Mouse (Mus musculus): ENCODE data around the gene Pnpla7. TPM values are rescaled to one million over a fixed set of nuclear protein-coding genes. Genes with fewer than 3 reads are reported as not detected.

Gene Pnpla7
- total and polyA plus RNA-seq, 3 experiments = 5.2 to 38.6 (median 33.9) TPM

DNA sequence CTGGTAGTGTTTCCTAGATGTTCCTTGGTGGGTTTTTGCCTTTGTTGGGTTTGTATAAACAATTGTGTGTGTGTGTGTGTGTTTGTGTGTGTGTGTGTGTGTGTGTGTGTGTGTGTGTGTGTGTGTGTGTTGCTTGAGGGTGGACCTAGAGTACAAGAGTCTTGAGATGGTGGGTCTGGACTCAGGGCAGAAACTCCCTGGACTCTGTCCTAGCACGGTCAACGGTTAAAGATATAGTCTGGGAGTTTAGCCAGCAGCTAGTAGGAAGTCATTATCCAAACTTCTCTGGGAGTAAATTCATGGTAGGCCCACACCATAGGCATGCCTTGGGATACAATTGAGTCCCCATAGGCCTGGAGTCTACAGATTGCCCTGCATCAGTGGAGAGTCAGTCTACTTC, 112.0 kb downstream of the Pnpla7 start:
- H3K4me3 ChIP-seq (ENCODE audit: low read depth, low read length) = no peak overlapping the region
- peaks cover 85% of the 10 kb centered on the region for H3K27me3 ChIP-seq (ENCODE audit: insufficient read depth, low read length)
- no peak for ATAC-seq (ENCODE audit: extremely low read depth, insufficient number of reproducible peaks, low FRiP score, poor library complexity, severe bottlenecking)
- no peak for DNase-seq (ENCODE audit: low spot score)
- H3K4me1 ChIP-seq (ENCODE audit: insufficient read depth, low read depth, low read length) = 0 out of 2 replicates have a peak, but pooled peaks cover 3% of the 10 kb centered on the region
- TF ChIP-seq GATA1 (IDR thresholded peaks at IDR 0.05; ENCODE audit: borderline replicate concordance, low read length) (no peak), CTCF (IDR thresholded peaks at IDR 0.05; ENCODE audit: low read depth, low read length) (no peak), GATA2 (IDR thresholded peaks at IDR 0.05; ENCODE audit: borderline replicate concordance, low read depth, low read length) (no peak), POLR2AphosphoS5 (IDR thresholded peaks at IDR 0.05; ENCODE audit: insufficient replicate concordance, low read depth, low read length) (no peak)
- no peaks in the 10 kb centered on the region for H3K36me3 ChIP-seq (replicated peaks)
- no peaks in the 10 kb centered on the region for H3K9me3 ChIP-seq (replicated peaks)

DNA sequence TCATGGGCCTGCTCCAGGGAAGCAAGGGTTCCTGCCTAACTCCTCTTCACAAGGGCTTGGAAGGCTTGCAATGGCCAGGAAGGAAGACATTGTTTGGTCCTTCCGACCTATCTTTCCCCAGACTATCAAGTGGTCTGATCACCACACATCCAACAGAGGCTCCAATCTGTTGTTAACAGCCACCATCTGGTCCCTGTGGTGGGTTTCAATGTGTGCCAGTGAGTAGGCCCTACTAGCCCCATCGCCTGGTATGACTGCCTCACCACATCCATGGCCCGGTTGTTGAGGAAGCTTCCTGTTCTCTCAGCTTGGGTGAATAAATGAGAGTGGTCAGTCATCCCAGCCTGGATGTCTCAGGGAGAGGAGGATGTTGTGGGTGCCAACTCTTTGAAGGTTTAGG, 112.8 kb downstream of the Pnpla7 start:
- H3K4me1 ChIP-seq (ENCODE audit: insufficient read depth, low read depth, low read length) = peaks cover 4% of the 10 kb centered on the region; the same call in 1 of the 2 replicates
- ATAC-seq (ENCODE audit: extremely low read depth, insufficient number of reproducible peaks, low FRiP score, poor library complexity, severe bottlenecking) (no peak), DNase-seq (ENCODE audit: low spot score) (no peak)
- H3K27me3 ChIP-seq (ENCODE audit: insufficient read depth, low read length) = peaks cover 84% of the 10 kb centered on the region
- no peak overlapping the region for H3K4me3 ChIP-seq (ENCODE audit: low read depth, low read length)
- H3K36me3 ChIP-seq (replicated peaks) = no peaks in the 10 kb centered on the region
- no peaks in the 10 kb centered on the region for H3K9me3 ChIP-seq (replicated peaks)
- TF ChIP-seq POLR2AphosphoS5 (IDR thresholded peaks at IDR 0.05; ENCODE audit: insufficient replicate concordance, low read depth, low read length) = no peak
- TF ChIP-seq GATA2 (IDR thresholded peaks at IDR 0.05; ENCODE audit: borderline replicate concordance, low read depth, low read length) = no peak
- TF ChIP-seq GATA1 (IDR thresholded peaks at IDR 0.05; ENCODE audit: borderline replicate concordance, low read length) = no peak
- no peak for TF ChIP-seq TAL1 (conservative IDR thresholded peaks at IDR 0.05; ENCODE audit: low read depth, low read length)
- no peak for TF ChIP-seq CTCF (IDR thresholded peaks at IDR 0.05; ENCODE audit: low read depth, low read length)

DNA sequence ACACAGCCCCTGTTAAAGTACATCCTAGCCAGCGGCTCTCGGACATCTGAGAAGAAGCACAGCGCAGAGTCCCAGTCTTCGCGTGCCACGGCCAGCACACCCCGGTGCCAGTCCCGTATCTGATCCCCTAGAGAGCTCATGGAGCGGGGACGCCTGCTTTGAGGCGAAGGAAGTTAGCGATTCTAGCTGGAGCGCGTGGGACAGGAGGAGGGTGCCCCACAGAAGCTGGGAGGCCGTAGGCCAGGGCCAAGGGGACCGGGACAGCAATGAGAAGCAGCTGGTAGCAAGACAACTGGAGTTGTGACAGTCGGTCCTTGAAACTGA, 118.9 kb downstream of the Pnpla7 start:
- H3K4me1 ChIP-seq (ENCODE audit: insufficient read depth, low read depth, low read length) = peaks cover 33% of the 10 kb centered on the region
- DNase-seq (ENCODE audit: low spot score) (no peak), ATAC-seq (ENCODE audit: extremely low read depth, insufficient number of reproducible peaks, low FRiP score, poor library complexity, severe bottlenecking) (no peak)
- peaks cover 58% of the 10 kb centered on the region for H3K27me3 ChIP-seq (ENCODE audit: insufficient read depth, low read length)
- H3K4me3 ChIP-seq (ENCODE audit: low read depth, low read length) = no peak overlapping the region
- no peaks in the 10 kb centered on the region for H3K36me3 ChIP-seq (replicated peaks)
- H3K9me3 ChIP-seq (replicated peaks) = no peaks in the 10 kb centered on the region
- no peak for TF ChIP-seq TAL1 (conservative IDR thresholded peaks at IDR 0.05; ENCODE audit: low read depth, low read length)
- TF ChIP-seq GATA2 (IDR thresholded peaks at IDR 0.05; ENCODE audit: borderline replicate concordance, low read depth, low read length) = no peak
- TF ChIP-seq GATA1 (IDR thresholded peaks at IDR 0.05; ENCODE audit: borderline replicate concordance, low read length) = no peak
- TF ChIP-seq CTCF (IDR thresholded peaks at IDR 0.05; ENCODE audit: low read depth, low read length) = no peak
- TF ChIP-seq POLR2AphosphoS5 (IDR thresholded peaks at IDR 0.05; ENCODE audit: insufficient replicate concordance, low read depth, low read length) = no peak

DNA sequence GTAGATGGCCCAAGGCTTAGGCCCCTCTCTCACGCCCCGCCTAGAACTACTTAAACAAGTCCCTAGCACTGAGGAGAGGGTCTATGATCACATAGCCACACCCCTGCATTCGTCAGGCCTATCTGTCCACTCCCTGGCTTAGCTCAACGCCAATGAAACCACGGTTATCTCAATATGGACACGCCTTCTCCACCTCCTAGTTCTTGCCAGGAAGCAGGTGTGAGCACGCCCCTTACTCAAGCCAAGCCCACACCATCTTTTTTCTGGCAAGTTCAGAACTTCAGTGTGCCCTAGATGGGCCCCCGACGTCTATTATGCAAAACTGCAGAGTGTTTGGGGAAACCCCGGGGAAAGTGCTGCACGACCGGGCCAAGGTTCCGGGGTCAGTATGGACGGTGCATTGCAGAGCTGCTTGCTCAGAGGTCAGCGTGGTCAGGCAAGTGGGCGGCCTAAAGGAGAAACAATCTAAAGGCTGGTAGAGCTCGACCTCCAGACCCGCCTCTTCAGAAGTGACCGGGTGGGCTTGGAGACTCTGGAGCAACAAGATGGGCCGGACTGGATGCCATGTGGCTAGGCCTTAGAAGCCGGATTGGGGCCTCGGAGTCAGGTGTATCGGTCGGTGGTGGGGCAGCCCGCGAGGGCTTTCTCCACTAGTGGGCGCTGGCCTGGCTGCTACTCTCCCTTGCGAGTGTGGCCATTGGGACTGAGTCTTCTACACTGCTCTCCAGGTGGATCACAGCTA, 119.4 kb downstream of the Pnpla7 start, which contains the start of gene Noxa1:
Gene Noxa1 (minus strand): TSS at position 41 of the 742 bp plus-strand sequence.
- Histone ChIP-seq H3K27me3 (ENCODE audit: insufficient read depth, low read length) (peaks cover 53% of the 10 kb centered on the region), H3K4me3 (ENCODE audit: low read depth, low read length) (no peak within 1 kb of the TSS), H3K9me3 (replicated peaks) (no peaks in the 10 kb centered on the region), H3K4me1 (ENCODE audit: insufficient read depth, low read depth, low read length) (peaks cover 38% of the 10 kb centered on the region), H3K36me3 (replicated peaks) (no peaks in the 10 kb centered on the region)
- no peak for TF ChIP-seq CTCF (IDR thresholded peaks at IDR 0.05; ENCODE audit: low read depth, low read length)
- no peak for TF ChIP-seq GATA1 (IDR thresholded peaks at IDR 0.05; ENCODE audit: borderline replicate concordance, low read length)
- no peak for DNase-seq (ENCODE audit: low spot score)
- no peak for ATAC-seq (ENCODE audit: extremely low read depth, insufficient number of reproducible peaks, low FRiP score, poor library complexity, severe bottlenecking)

DNA sequence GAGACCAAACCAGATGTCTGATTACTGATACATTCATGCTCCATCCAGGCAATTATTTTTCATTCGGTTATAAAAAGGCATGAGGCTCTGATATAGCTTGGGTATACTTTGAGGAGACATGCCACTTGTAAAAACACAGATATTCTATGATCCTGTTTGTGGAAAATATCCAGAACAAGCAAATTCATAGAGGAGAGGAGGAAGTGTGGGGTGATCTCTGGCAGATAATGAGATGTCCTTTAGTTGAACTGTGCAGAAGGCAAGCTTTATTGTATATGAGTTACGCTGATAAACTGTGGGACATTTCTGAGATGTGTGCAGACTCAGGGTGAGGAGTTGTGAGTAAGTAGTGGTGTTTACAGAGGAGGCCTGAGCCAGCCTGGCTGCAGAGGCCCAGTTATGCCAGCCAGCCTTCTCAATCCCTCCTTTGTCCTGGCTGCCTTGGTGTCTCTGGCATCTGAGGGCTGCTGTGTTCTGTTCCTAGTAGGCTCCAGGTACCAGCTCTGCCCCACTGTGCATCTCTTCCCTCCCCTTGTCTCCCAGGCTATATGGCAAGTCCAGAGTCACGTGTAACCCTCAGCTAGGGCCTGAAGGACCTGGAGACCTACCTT, 122.3 kb downstream of the Pnpla7 start:
- no peaks in the 10 kb centered on the region for H3K36me3 ChIP-seq (replicated peaks)
- TF ChIP-seq TAL1 (conservative IDR thresholded peaks at IDR 0.05; ENCODE audit: low read depth, low read length) (no peak), GATA2 (IDR thresholded peaks at IDR 0.05; ENCODE audit: borderline replicate concordance, low read depth, low read length) (no peak), CTCF (IDR thresholded peaks at IDR 0.05; ENCODE audit: low read depth, low read length) (no peak), POLR2AphosphoS5 (IDR thresholded peaks at IDR 0.05; ENCODE audit: insufficient replicate concordance, low read depth, low read length) (no peak), GATA1 (IDR thresholded peaks at IDR 0.05; ENCODE audit: borderline replicate concordance, low read length) (no peak)
- H3K9me3 ChIP-seq (replicated peaks) = no peaks in the 10 kb centered on the region
- H3K27me3 ChIP-seq (ENCODE audit: insufficient read depth, low read length) = peaks cover 33% of the 10 kb centered on the region
- ATAC-seq (ENCODE audit: extremely low read depth, insufficient number of reproducible peaks, low FRiP score, poor library complexity, severe bottlenecking) (peak; percentile 28; the same call in 1 of the 2 replicates), DNase-seq (ENCODE audit: low spot score) (no peak)
- H3K4me3 ChIP-seq (ENCODE audit: low read depth, low read length) = no peak overlapping the region
- H3K4me1 ChIP-seq (ENCODE audit: insufficient read depth, low read depth, low read length) = peaks cover 44% of the 10 kb centered on the region

DNA sequence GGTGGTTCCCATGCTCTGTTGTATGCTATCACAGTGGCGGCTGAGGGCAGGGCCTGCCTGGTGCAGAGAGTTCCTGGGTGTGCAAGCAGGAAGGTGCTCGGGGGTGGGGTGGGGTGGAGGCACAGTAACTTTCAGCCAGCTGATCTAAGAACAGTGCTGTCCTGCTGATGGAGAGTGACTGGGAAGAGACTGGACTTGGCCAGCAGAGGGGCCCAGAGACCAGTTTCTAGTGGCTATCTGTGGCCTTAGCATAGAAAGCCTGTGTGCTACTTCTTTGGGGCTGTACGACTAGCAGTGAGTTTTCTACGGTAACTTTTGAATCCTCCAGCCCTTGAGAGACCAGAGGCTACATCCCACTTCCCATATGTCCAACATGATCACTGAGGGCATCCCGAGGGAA, 123.1 kb downstream of the Pnpla7 start:
- peaks cover 28% of the 10 kb centered on the region for H3K27me3 ChIP-seq (ENCODE audit: insufficient read depth, low read length)
- peak; percentile 36 for DNase-seq (ENCODE audit: low spot score)
- H3K9me3 ChIP-seq (replicated peaks) = no peaks in the 10 kb centered on the region
- TF ChIP-seq TAL1 (conservative IDR thresholded peaks at IDR 0.05; ENCODE audit: low read depth, low read length) (no peak), POLR2AphosphoS5 (IDR thresholded peaks at IDR 0.05; ENCODE audit: insufficient replicate concordance, low read depth, low read length) (no peak), CTCF (IDR thresholded peaks at IDR 0.05; ENCODE audit: low read depth, low read length) (no peak), GATA1 (IDR thresholded peaks at IDR 0.05; ENCODE audit: borderline replicate concordance, low read length) (no peak), GATA2 (IDR thresholded peaks at IDR 0.05; ENCODE audit: borderline replicate concordance, low read depth, low read length) (no peak)
- no peak; the same call in 1 of the 2 replicates for ATAC-seq (ENCODE audit: extremely low read depth, insufficient number of reproducible peaks, low FRiP score, poor library complexity, severe bottlenecking)
- H3K4me3 ChIP-seq (ENCODE audit: low read depth, low read length) = no peak overlapping the region
- peaks cover 43% of the 10 kb centered on the region for H3K4me1 ChIP-seq (ENCODE audit: insufficient read depth, low read depth, low read length)
- H3K36me3 ChIP-seq (replicated peaks) = no peaks in the 10 kb centered on the region

All from G1E (cell line).